Mouse (Mus musculus) c-Kit-positive CD71-positive TER-119-negative erythroid progenitor cells, embryonic 14.5 days (primary cell): ENCODE measurements at regions not wholly inside any gene's neighbourhood (a gene's known extent, or its start where the extent isn't known, plus 50 kb on each side); places are given as distances from the start of the nearest gene placed in this dataset.

Experiments
- DNase-seq: peaks from one replicate; pipeline ENCODE4 v3.0.0-alpha.2; 2013; ENCODE audit warnings: low read depth

- DNase-seq: no peak
Measured at GRCm38 (mm10) chrX:11855910-11856309, 304.2 kb downstream of the Bcor start.

GRCm38 (mm10) chrX:11859396-11859795, 300.8 kb downstream of the Bcor start:
- no peak for DNase-seq

- DNase-seq: no peak
Measured at GRCm38 (mm10) chrX:11861119-11861708, 298.9 kb downstream of the Bcor start.

GRCm38 (mm10) chrX:11861892-11862291, 298.3 kb downstream of the Bcor start:
- DNase-seq: no peak

GRCm38 (mm10) chrX:11863106-11863505, 297.0 kb downstream of the Bcor start:
- no peak for DNase-seq

GRCm38 (mm10) chrX:11873913-11874312, 286.2 kb downstream of the Bcor start:
- DNase-seq: no peak

- no peak for DNase-seq
Measured at GRCm38 (mm10) chrX:11876636-11877035, 283.5 kb downstream of the Bcor start.

GRCm38 (mm10) chrX:11878028-11878427, 282.1 kb downstream of the Bcor start:
- no peak for DNase-seq

GRCm38 (mm10) chrX:11880972-11881371, 279.2 kb downstream of the Bcor start:
- no peak for DNase-seq

- no peak for DNase-seq
Measured at GRCm38 (mm10) chrX:11883738-11884716, 276.1 kb downstream of the Bcor start.

GRCm38 (mm10) chrX:11892396-11892795, 267.8 kb downstream of the Bcor start:
- DNase-seq: no peak

- peak; percentile 34 for DNase-seq
Measured at GRCm38 (mm10) chrX:11893606-11894279, 266.4 kb downstream of the Bcor start.

- no peak for DNase-seq
Measured at GRCm38 (mm10) chrX:11894280-11894662, 265.9 kb downstream of the Bcor start.

- no peak for DNase-seq
Measured at GRCm38 (mm10) chrX:11895396-11895795, 264.8 kb downstream of the Bcor start.

- no peak for DNase-seq
Measured at GRCm38 (mm10) chrX:11898280-11898679, 261.9 kb downstream of the Bcor start.

GRCm38 (mm10) chrX:11899051-11899450, 261.1 kb downstream of the Bcor start:
- no peak for DNase-seq

- DNase-seq: no peak
Measured at GRCm38 (mm10) chrX:11899914-11900313, 260.2 kb downstream of the Bcor start.

- DNase-seq: no peak
Measured at GRCm38 (mm10) chrX:11901791-11902190, 258.4 kb downstream of the Bcor start.

GRCm38 (mm10) chrX:11903116-11903700, 256.9 kb downstream of the Bcor start:
- no peak for DNase-seq

GRCm38 (mm10) chrX:11905231-11905630, 254.9 kb downstream of the Bcor start:
- DNase-seq: no peak

GRCm38 (mm10) chrX:11907167-11907566, 253.0 kb downstream of the Bcor start:
- DNase-seq: no peak

- DNase-seq: no peak
Measured at GRCm38 (mm10) chrX:11915984-11916383, 244.2 kb downstream of the Bcor start.
